Mouse (Mus musculus) kidney, embryonic 14.5 days (tissue): Measurements from ENCODE around the gene Itga5. TPM values are rescaled to one million over a fixed set of nuclear protein-coding genes. Genes with fewer than 3 reads are reported as not detected.
A peak's percentile ranks its signal among the peaks of the same experiment; 100 is the strongest.

Source experiments
- ATAC-seq: fragments of 200-750 bp; cut with Nextera tagmentation; 2 replicates; pipeline ENCODE4 v1.8.0; 2017; ENCODE audit warnings: moderate number of reproducible peaks, mild to moderate bottlenecking, moderate TSS enrichment, moderate library complexity; ENCODE audit not compliant: low FRiP score, low TSS enrichment
- H3K27ac ChIP-seq: fragments of 300-500 bp; sonication (generic); 2 replicates; pipeline ENCODE4 v1.5.1; 2014; ENCODE audit warnings: low read depth, mild to moderate bottlenecking, low read length, moderate library complexity, mixed read lengths
- H3K27me3 ChIP-seq: fragments of 300-500 bp; sonication (generic); 2 replicates; pipeline ENCODE4 v1.6.1; 2014; ENCODE audit warnings: mild to moderate bottlenecking, low read length; ENCODE audit not compliant: control insufficient read depth, insufficient read depth
- H3K36me3 ChIP-seq: fragments of 300-500 bp; sonication (generic); 2 replicates; pipeline ENCODE4 v1.6.1; 2014; ENCODE audit warnings: low read length, mixed read lengths; ENCODE audit not compliant: control insufficient read depth, insufficient read depth
- H3K4me1 ChIP-seq: fragments of 300-500 bp; sonication (generic); 2 replicates; pipeline ENCODE4 v1.6.1; 2014; ENCODE audit warnings: low read length, mixed read lengths; ENCODE audit not compliant: control insufficient read depth, insufficient read depth
- H3K4me2 ChIP-seq: fragments of 300-500 bp; sonication (generic); replicated peaks from 2 replicates; pipeline ENCODE4 v1.6.1; 2014; ENCODE audit warnings: low read depth, mild to moderate bottlenecking, low read length
- H3K4me3 ChIP-seq: fragments of 300-500 bp; sonication (generic); 2 replicates; pipeline ENCODE4 v1.5.1; 2014; ENCODE audit warnings: mild to moderate bottlenecking, low read length
- H3K9ac ChIP-seq: fragments of 300-500 bp; sonication (generic); 2 replicates; pipeline ENCODE4 v1.6.1; 2014; ENCODE audit warnings: low read depth, mild to moderate bottlenecking, low read length, moderate library complexity
- H3K9me3 ChIP-seq: fragments of 300-500 bp; sonication (generic); 2 replicates; pipeline ENCODE4 v1.6.1; 2016; ENCODE audit warnings: low read length; ENCODE audit not compliant: control insufficient read depth
- WGBS: fragments of 180-500 bp; shearing (Covaris S2); extraction: QIAGEN DNeasy Blood & Tissue Kit; methylation state at CpG from one replicate; pipeline ENCODE4 v1.1.7; 2014; 5-methylcytosine and 5-hydroxymethylcytosine counted together
- polyA plus RNA-seq: library from polyadenylated mRNA; unstranded; fragments of >200 nt; fragmentation: Nextera tagmentation; extraction: Ambion mirVana; gene quantifications from 2 replicates; pipeline ENCODE4 v1.2.1, GENCODE M21; 2014

Itga5 gene
- polyA plus RNA-seq, 1 experiment from 2014 or later: 37.4 TPM

DNA sequence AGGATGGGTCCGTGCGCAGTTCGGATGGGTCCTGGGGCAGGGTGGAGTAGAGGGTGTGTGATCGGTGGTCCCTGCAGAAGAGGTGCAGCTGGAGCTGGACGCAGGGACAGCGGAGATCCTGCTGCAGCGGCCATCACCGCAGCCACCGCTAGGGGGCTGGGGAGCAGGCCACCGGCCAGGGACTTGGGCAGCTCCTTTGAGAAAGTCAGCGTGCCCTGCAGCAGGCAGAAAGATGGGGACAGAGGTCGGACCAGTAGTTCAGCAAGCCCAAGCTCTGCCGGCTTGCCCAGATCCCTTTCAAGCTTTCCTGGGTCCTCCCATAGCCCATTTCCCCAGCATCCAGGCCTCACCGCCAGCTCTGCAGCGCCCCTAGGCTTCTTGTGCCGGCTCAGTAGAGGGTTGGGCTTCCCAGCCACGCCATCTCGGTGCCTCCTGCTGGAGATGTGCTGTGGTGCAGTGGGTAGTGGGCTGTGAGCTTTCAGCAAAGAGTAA, 51.5 kb downstream of the Itga5 start:
- Histone ChIP-seq H3K27ac (no peak overlapping the region), H3K27me3 (no peaks in the 10 kb centered on the region), H3K4me1 (peaks cover 36% of the 10 kb centered on the region), H3K36me3 (peaks cover 29% of the 10 kb centered on the region), H3K4me2 (peak overlapping the region; percentile 54), H3K9ac (peak overlapping the region; percentile 48), H3K9me3 (no peaks in the 10 kb centered on the region), H3K4me3 (peak overlapping the region; percentile 30)
- 4% methylated on average over 18 of the region's 18 CpGs for WGBS
- ATAC-seq: peak; percentile 71

DNA sequence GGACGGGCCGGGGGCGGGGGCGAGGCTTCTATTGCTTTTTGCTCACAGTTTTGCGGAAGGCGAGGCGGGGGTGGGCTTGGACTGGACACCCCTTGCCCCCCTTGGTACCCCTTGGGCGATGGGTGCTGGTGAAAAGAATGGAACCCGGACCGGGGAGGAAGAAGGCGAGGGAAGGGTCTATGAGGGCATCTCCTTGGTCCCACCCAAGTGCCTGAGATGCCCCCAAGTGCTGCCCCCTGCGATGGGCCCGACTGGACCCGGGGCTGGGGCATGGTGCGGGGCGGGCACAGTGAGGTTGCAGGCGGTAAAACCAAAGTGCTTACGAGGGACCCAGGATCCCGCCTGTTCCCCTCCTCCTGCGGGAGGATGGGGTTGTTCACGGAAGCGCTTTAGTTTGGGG, 52.4 kb downstream of the Itga5 start:
- H3K4me3 ChIP-seq: peak overlapping the region; percentile 30
- 51% methylated on average over 22 of the region's 22 CpGs for WGBS
- peaks cover 43% of the 10 kb centered on the region for H3K4me1 ChIP-seq
- no peaks in the 10 kb centered on the region for H3K27me3 ChIP-seq
- ATAC-seq: no peak
- H3K4me2 ChIP-seq: peak overlapping the region; percentile 54
- no peak overlapping the region for H3K27ac ChIP-seq
- H3K9ac ChIP-seq: no peak overlapping the region
- no peaks in the 10 kb centered on the region for H3K9me3 ChIP-seq
- H3K36me3 ChIP-seq: peaks cover 26% of the 10 kb centered on the region

DNA sequence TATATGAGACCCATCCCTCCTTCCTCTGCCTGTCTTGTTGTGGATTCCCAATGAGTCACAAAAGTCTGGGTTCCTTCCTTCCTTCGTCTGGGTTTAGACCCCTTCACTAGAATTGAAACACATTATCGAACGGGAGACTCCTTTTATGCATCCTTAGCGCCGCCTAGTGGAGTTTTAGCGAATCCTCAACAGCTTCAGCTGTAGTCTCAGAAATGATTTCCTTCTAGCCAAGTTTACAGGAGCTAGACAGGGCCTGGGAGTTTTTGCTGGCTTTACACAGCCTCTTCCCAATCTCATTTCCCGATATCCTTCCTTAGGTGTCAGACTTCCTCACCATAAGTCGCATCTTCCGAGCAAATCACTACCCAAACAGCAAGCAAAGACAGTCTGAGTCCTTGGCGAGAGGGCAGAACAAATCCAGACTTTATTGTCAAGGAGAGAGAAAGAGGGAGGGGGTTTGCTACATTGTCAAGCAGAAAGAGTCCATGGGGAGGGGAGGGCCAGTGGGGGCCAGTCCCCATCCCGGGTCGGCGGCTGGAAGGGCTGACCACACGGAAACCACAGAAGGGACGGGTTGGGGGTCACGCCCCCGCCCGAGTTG, 53.0 kb downstream of the Itga5 start:
- Histone ChIP-seq H3K27ac (no peak overlapping the region), H3K4me2 (peak overlapping the region; percentile 54), H3K9ac (no peak overlapping the region), H3K27me3 (no peaks in the 10 kb centered on the region), H3K4me1 (peaks cover 45% of the 10 kb centered on the region), H3K9me3 (no peaks in the 10 kb centered on the region), H3K36me3 (peaks cover 26% of the 10 kb centered on the region), H3K4me3 (no peak overlapping the region)
- WGBS: 15% methylated on average over 18 of the region's 18 CpGs
- no peak for ATAC-seq

DNA sequence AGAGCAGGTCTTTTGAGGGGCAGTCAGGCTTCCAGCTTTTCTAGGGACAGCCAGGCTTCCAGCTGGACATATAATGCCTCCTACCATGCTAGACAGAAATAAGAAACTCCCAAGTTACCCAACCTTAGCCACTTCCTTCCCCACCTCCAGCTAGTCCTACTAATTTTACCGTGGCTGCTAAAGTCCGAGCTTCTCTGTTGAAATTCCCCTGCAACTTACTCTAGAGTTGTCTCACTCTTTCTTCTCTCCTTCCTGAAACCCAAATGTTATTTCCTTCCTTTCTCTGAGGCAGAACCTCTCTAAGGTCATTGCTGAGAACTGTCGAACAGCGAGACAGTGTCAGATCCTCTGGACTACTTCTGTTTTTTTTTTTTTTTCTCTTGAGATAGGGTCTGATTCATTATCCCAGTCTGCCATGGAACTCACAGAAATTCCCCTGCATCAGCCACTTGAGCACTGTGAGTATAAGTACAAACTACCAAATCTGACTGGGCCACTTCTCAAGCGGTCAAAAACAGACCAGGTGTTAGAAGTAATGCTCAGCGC, 56.1 kb downstream of the Itga5 start, which contains the start of gene Gpr84:
Gene Gpr84, minus strand, starts transcription at position 248 of the 546 bp plus-strand sequence.
- Histone ChIP-seq H3K4me1 (peaks cover 61% of the 10 kb centered on the region), H3K4me2 (no peak within 1 kb of the TSS), H3K9me3 (no peaks in the 10 kb centered on the region), H3K36me3 (no peaks in the 10 kb centered on the region; the same call in 1 of the 2 replicates), H3K9ac (no peak within 1 kb of the TSS), H3K4me3 (no peak within 1 kb of the TSS), H3K27me3 (no peaks in the 10 kb centered on the region), H3K27ac (peak within 1 kb of the TSS; percentile 15; the same call in 1 of the 2 replicates)
- WGBS: 39% methylated on average over 6 of the region's 6 CpGs
- ATAC-seq: no peak

DNA sequence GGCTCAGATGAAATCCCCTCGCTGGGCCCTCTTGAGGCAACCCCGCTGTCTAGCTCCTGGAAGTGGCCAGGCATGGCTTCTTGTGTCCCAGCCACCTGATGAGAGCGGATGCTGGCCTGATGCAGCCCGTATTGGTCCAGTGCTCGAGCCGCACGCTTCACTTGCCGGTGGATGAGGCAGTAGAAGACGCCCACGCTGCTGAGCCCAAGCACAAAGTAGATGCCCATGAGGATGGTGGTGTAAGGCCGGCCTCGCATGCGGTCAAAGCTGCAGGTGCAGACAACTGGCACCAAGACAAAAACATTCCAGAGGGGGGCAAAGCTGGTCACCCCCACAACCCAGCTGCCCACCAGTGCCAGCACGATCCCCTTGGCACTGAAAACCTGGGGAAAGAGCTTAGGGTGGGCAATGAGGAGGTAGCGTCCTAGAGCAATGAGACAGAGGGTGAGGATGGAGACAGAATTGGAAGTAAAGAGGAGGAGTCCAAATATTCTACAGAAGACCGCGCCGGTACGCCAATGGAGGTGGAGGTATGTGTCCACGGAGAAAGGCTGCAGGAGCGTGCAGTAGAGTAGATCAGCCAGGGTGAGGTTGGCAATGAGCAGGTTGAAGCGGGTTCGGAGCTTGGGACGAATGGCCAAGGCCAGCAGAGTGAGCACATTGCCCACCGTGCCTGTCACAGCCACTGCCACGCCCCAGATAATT, 57.5 kb downstream of the Itga5 start:
- Histone ChIP-seq H3K9me3 (no peaks in the 10 kb centered on the region), H3K27me3 (no peaks in the 10 kb centered on the region), H3K27ac (peak overlapping the region; percentile 55; the same call in 1 of the 2 replicates), H3K4me1 (peaks cover 53% of the 10 kb centered on the region), H3K4me2 (peak overlapping the region; percentile 31), H3K9ac (peak overlapping the region; percentile 37; the same call in 1 of the 2 replicates), H3K36me3 (no peaks in the 10 kb centered on the region), H3K4me3 (no peak overlapping the region)
- no peak for ATAC-seq
- 61% methylated on average over 26 of the region's 26 CpGs for WGBS

DNA sequence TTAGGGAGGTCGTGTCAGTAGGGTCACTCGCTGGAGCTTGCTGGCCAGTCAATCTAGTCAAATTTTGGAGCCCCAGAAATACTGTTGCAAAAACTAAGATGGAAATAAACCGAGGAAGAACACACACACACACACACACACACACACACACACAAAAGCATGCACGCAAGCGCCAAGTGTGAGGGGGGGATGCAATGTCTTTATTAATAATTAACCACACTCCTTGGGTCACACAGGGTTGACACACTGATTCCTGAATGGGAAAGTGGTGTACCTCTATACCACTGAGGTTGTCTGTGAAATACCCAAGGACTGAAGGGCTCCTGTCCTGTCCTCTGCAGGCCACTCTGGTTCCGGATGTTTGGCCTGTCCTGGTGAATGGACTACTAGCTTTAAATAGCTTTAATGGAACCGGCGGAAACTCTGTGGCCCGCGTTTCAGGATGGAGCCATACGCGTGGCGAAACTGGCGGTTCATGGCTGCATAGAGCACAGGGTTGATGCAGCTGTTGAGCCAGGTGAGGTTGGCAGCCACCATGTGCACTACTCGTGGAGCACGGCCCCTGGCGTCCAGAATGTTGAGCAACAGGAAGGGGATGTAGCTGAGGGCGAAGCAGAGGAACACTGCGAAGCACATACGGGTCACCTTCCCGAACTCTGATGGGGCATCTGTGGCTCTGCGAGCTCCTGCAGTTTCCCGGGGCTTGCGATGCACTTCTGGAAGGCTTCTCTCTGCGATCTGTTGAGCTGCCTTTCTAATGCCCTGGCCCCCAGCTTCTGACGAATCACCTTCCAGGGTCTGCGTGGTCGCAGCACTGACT, 58.3 kb downstream of the Itga5 start:
- H3K4me1 ChIP-seq: peaks cover 56% of the 10 kb centered on the region

DNA sequence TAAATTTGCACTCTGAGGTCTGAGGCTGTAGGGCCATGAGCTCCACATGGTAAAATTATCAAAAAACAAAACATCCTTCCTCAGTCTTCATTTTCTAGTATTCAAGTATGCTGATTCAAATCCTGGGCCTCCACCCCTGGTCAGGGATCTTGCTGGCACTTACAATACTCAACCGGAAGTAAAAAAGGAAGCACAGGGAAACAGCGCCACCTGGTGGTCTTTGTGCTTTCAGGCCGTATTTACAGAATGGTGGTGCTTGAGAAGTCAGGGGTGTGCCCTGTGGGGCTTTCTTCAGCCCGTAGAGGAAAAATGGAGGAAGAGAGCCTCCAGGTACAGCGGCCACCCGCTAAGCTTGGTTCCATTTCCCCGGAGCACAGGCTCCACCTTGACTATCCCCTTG, 59.4 kb downstream of the Itga5 start:
- Histone ChIP-seq H3K4me2 (peak overlapping the region; percentile 8; the same call in 1 of the 2 replicates), H3K27ac (peak overlapping the region; percentile 98; the same call in 1 of the 2 replicates), H3K9ac (no peak overlapping the region), H3K36me3 (no peaks in the 10 kb centered on the region), H3K9me3 (no peaks in the 10 kb centered on the region), H3K27me3 (no peaks in the 10 kb centered on the region), H3K4me3 (no peak overlapping the region), H3K4me1 (peaks cover 67% of the 10 kb centered on the region)
- ATAC-seq: no peak
- WGBS: 2% methylated on average over 7 of the region's 7 CpGs

More for the DNA sequence above, 58.3 kb downstream of the Itga5 start:
- Histone ChIP-seq H3K4me2 (peak overlapping the region; percentile 31), H3K9ac (peak overlapping the region; percentile 37; the same call in 1 of the 2 replicates), H3K4me3 (no peak overlapping the region), H3K27ac (peak overlapping the region; percentile 55; the same call in 1 of the 2 replicates), H3K27me3 (no peaks in the 10 kb centered on the region), H3K9me3 (no peaks in the 10 kb centered on the region), H3K36me3 (no peaks in the 10 kb centered on the region)
- 41% methylated on average over 28 of the region's 28 CpGs for WGBS
- no peak for ATAC-seq

DNA sequence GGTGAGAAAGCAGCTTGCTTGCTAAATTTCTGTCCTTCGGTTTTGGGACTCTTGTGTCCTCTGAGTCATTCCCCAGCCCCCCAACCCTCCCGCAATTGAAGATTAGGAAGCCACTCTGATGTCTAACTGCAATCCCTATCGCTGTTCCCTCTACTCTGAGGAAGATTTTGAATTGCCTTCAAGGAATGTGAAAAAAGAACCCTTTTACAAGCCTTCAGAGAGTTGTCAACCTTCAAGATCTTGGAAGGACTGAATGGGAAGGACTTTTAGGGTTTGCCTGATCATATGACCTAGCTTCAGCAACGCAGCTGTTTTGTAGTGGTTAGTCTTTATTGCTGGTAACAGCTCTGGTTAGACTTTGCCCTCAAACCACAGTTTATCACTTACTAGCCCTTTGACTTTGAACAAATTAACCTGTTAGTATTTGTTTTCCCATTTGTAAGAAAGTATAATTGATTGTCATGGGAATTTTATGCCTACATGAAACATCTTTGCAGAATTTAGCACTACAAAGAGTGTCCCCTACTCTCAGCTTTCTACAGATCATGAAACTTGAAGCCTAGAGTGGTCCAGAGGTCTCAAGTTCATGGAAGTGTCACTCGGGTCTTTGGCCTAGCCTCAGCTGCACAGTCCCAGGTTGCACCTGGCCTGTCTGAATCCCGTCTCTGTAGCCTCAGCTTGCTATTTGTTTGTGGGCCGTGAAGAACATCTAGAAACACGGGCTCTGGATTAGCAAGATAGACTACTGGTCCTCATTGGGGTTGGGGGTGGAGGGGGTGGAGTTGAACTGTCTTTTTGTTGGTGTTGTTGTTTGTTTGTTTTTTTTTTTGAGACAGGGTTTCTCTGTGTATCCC, 60.5 kb downstream of the Itga5 start:
- Histone ChIP-seq H3K4me2 (peak overlapping the region; percentile 70), H3K36me3 (no peaks in the 10 kb centered on the region), H3K9me3 (no peaks in the 10 kb centered on the region), H3K27me3 (no peaks in the 10 kb centered on the region), H3K27ac (peak overlapping the region; percentile 98), H3K4me3 (peak overlapping the region; percentile 40), H3K9ac (peak overlapping the region; percentile 72), H3K4me1 (peaks cover 79% of the 10 kb centered on the region)
- no peak for ATAC-seq
- whole genome bisulfite sequencing: 11% methylated on average over 8 of the region's 8 CpGs
